Mouse (Mus musculus) kidney, embryonic 16.5 days (tissue): ENCODE measurements at regions not wholly inside any gene's neighbourhood (a gene's known extent, or its start where the extent isn't known, plus 50 kb on each side); places are given as distances from the start of the nearest gene placed in this dataset.
A peak's percentile ranks its signal among the peaks of the same experiment; 100 is the strongest.

Experiments used
- ATAC-seq: fragments of 200-750 bp; cut with Nextera tagmentation; 2 replicates; pipeline ENCODE4 v1.8.0; 2017; ENCODE audit warnings: moderate TSS enrichment; ENCODE audit not compliant: low FRiP score, low TSS enrichment
- H3K27ac ChIP-seq: fragments of 300-500 bp; sonication (generic); 2 replicates; pipeline ENCODE4 v1.5.1; 2014; ENCODE audit warnings: low read length
- H3K27me3 ChIP-seq: fragments of 300-500 bp; sonication (generic); 2 replicates; pipeline ENCODE4 v1.6.1; 2014; ENCODE audit warnings: low read length, control low read depth, mixed read lengths; ENCODE audit not compliant: insufficient read depth
- H3K36me3 ChIP-seq: fragments of 300-500 bp; sonication (generic); 2 replicates; pipeline ENCODE4 v1.6.1; 2014; ENCODE audit warnings: low read length, control low read depth, mixed read lengths; ENCODE audit not compliant: insufficient read depth
- H3K4me1 ChIP-seq: fragments of 300-500 bp; sonication (generic); 2 replicates; pipeline ENCODE4 v1.6.1; 2014; ENCODE audit warnings: low read length, control low read depth, mixed read lengths; ENCODE audit not compliant: insufficient read depth
- H3K4me2 ChIP-seq: fragments of 300-500 bp; sonication (generic); replicated peaks from 2 replicates; pipeline ENCODE4 v1.6.1; 2014; ENCODE audit warnings: low read depth, low read length
- H3K4me3 ChIP-seq: fragments of 300-500 bp; sonication (generic); 2 replicates; pipeline ENCODE4 v1.5.1; 2014; ENCODE audit warnings: mild to moderate bottlenecking, low read length
- H3K9ac ChIP-seq: fragments of 300-500 bp; sonication (generic); replicated peaks from 2 replicates; pipeline ENCODE4 v1.6.1; 2014; ENCODE audit warnings: low read length
- H3K9me3 ChIP-seq: fragments of 300-500 bp; sonication (generic); 2 replicates; pipeline ENCODE4 v1.6.1; 2016; ENCODE audit warnings: low read length, control low read depth
- WGBS: fragments of 180-500 bp; shearing (Covaris S2); extraction: QIAGEN DNeasy Blood & Tissue Kit; methylation state at CpG from one replicate; pipeline ENCODE4 v1.1.7; 2014; 5-methylcytosine and 5-hydroxymethylcytosine counted together

DNA sequence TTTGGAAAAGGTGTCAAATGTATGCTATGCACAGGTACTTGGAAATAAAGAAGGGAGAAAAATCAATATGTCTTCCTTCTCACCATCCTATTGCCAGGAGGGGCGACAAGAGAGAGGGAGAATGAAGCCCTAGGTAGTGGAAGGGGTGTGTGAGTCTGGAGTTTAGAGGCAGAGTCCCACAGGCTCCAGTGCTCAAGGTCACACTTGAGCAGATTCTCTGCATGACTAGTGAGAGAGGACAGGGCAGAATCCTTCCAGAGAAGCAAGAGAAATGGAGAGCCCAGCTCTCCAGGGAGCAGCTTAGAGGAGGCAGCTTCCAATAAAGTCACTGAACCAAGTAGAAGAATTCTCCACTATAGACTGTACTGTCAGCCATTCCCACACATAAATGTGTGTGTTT lies 261.9 kb downstream of the Qk start:
- ATAC-seq, result peak; percentile 76; the same call in 1 of the 2 replicates
- H3K9me3 ChIP-seq, result no peaks in the 10 kb centered on the region
- H3K4me1 ChIP-seq, result no peaks in the 10 kb centered on the region
- H3K9ac ChIP-seq, result no peak overlapping the region
- no peaks in the 10 kb centered on the region for H3K27me3 ChIP-seq
- no peaks in the 10 kb centered on the region for H3K36me3 ChIP-seq
- H3K4me3 ChIP-seq, result no peak overlapping the region
- no peak overlapping the region for H3K27ac ChIP-seq
- no peak overlapping the region for H3K4me2 ChIP-seq
- WGBS, result 47% methylated on average over 1 of the region's 1 CpGs

DNA sequence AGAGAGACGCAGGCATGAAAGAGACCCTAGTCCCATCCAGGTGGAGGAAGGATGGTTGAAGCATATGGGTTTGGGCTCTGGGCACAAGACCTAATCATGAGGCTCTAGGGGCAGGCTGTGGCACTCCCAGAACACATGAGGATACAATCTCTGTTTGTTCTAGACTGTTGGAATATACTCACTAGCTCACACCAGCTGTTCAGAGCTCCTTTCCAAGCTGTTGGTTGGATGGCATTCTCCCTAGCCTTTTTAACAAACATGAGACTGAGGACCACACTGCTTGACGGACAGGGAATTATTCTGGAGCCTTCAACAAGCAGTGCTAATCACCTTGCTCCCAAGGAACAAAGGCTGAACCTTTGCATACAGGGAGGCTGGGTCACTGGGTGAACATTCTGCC lies 263.6 kb downstream of the Qk start:
- no peak for ATAC-seq
- H3K4me1 ChIP-seq, result no peaks in the 10 kb centered on the region
- no peak overlapping the region for H3K27ac ChIP-seq
- H3K27me3 ChIP-seq, result no peaks in the 10 kb centered on the region
- no peaks in the 10 kb centered on the region for H3K9me3 ChIP-seq
- no peak overlapping the region for H3K9ac ChIP-seq
- H3K4me2 ChIP-seq, result no peak overlapping the region
- 93% methylated on average over 2 of the region's 2 CpGs for WGBS
- H3K36me3 ChIP-seq, result no peaks in the 10 kb centered on the region
- no peak overlapping the region for H3K4me3 ChIP-seq

DNA sequence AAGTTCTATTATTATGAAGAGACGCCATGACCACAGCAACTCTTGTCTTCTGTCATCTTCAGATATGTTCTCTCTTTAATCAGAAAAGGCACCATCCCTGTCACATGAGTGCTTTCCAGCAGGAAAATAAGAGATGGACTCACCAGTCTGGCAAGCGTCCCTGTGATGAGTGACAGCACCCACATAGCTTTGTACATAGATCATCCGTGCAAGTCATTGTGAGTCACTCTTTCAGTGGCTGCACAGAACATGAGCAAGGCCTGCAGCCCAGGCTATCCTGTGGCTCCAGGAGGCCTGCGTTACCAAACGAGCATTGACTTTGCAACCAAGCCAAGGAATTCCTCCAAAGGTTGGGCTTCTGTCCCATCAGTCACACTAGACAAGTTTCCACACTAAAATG lies 265.3 kb downstream of the Qk start:
- no peaks in the 10 kb centered on the region for H3K36me3 ChIP-seq
- H3K4me3 ChIP-seq, result no peak overlapping the region
- H3K4me1 ChIP-seq, result no peaks in the 10 kb centered on the region
- no peak for ATAC-seq
- H3K27ac ChIP-seq, result no peak overlapping the region
- H3K4me2 ChIP-seq, result no peak overlapping the region
- 76% methylated on average over 5 of the region's 5 CpGs for WGBS
- no peaks in the 10 kb centered on the region for H3K27me3 ChIP-seq
- no peak overlapping the region for H3K9ac ChIP-seq
- no peaks in the 10 kb centered on the region for H3K9me3 ChIP-seq

DNA sequence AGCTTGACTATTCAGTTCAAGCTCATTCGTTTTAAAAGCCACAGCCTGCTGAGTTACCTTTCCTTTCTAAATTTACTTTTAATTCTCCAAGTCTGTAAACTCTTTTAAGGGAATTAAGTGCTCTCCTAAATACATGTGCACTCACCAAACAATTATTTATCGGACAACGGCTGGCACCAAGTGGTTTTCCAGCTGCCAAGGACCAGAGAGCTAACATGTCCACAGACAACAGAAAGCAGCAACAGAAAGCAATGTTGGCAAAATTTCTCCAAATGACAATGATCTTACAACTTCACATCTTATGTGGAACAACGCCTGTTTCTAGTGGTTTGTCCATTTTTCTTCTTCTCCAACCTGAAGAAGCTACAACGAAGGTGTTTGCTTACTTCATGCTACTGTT lies 275.3 kb downstream of the Qk start:
- H3K27me3 ChIP-seq, result no peaks in the 10 kb centered on the region
- H3K36me3 ChIP-seq, result no peaks in the 10 kb centered on the region
- H3K27ac ChIP-seq, result no peak overlapping the region
- H3K9ac ChIP-seq, result no peak overlapping the region
- H3K4me2 ChIP-seq, result no peak overlapping the region
- 76% methylated on average over 5 of the region's 5 CpGs for WGBS
- ATAC-seq, result no peak
- H3K4me3 ChIP-seq, result no peak overlapping the region
- peaks cover 6% of the 10 kb centered on the region; the same call in 1 of the 2 replicates for H3K4me1 ChIP-seq
- no peaks in the 10 kb centered on the region for H3K9me3 ChIP-seq

DNA sequence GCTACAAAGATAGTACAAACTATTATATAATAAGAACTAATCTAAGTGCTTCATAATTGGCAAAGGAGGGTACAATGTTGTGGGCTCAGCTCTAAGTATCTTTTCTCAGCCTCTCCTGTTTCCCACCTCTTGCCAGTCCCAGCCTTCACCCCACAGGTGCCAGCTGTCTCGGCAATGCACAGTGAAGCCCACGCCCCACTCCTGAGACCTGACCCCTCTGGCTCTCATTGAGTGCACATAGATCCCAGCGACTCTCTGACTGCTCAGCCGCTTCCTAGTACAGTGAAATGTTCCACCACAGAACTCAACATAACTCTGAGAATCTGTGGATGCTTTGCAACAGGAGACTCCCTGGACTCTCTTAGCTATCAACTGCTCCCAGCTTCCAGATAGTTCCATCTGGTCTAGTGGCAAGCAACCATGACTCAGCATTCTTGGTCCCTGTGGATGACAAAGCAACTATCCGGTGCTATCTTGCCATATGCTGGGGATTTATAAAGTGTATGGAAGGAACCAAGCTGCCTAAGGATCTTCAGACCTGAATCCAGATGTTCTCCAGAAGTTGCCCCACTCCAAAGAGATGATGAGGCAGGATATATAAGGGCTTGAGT lies 277.5 kb downstream of the Qk start:
- H3K9me3 ChIP-seq, result no peaks in the 10 kb centered on the region
- H3K4me2 ChIP-seq, result no peak overlapping the region
- no peak overlapping the region for H3K27ac ChIP-seq
- WGBS, result 85% methylated on average over 5 of the region's 5 CpGs
- no peak overlapping the region for H3K9ac ChIP-seq
- no peak for ATAC-seq
- no peaks in the 10 kb centered on the region for H3K36me3 ChIP-seq
- no peak overlapping the region for H3K4me3 ChIP-seq
- no peaks in the 10 kb centered on the region for H3K27me3 ChIP-seq
- H3K4me1 ChIP-seq, result peaks cover 6% of the 10 kb centered on the region; the same call in 1 of the 2 replicates

DNA sequence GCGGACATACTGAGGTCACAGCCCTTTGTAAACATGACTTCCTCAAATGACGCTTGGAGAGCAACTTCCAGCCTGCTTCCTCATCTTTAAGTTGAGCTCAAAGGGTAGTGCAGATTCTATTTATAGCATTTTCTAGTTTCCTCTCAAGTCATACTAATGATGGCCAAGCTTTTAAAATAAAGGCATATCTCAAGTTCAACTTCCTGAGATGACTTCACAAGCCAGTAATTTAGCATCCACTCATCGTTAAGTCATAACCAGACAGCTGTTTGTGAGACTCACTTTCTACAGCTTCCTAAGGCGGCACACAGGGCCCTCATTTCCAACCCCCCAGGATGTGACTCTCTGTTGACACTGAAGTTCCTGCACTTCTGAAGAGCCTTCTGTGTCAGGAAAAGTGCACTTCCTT lies 278.7 kb downstream of the Qk start:
- H3K27ac ChIP-seq, result no peak overlapping the region; the same call in 1 of the 2 replicates
- ATAC-seq, result peak; percentile 49; the same call in 1 of the 2 replicates
- WGBS, result 57% methylated on average over 4 of the region's 4 CpGs

DNA sequence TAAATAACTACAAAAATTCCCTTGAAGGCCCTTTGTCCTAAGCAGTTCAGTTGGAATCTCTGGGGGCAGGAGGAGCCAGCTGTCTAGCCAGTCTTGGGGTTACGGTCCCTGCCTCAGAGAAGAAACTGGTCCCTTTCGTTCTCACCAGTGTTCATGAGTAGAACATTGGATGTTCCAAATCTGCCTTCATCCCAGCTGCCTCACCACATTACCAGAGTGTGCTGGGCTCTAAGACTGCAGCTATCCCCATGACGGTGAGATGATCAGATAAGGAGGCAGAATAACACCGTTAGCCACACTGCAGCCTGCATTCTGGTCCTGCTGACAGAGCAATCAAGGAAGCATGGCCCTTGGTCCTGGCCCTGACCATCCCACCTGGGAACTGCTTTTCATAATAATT lies 279.3 kb downstream of the Qk start:
- Histone ChIP-seq H3K27ac (peak overlapping the region; percentile 21; the same call in 1 of the 2 replicates), H3K4me3 (no peak overlapping the region), H3K9ac (no peak overlapping the region), H3K9me3 (no peaks in the 10 kb centered on the region), H3K4me2 (no peak overlapping the region), H3K27me3 (no peaks in the 10 kb centered on the region), H3K4me1 (peaks cover 6% of the 10 kb centered on the region; the same call in 1 of the 2 replicates), H3K36me3 (no peaks in the 10 kb centered on the region)
- ATAC-seq, result no peak
- 49% methylated on average over 4 of the region's 4 CpGs for WGBS

More for the DNA sequence above, 278.7 kb downstream of the Qk start:
- Histone ChIP-seq H3K36me3 (no peaks in the 10 kb centered on the region), H3K27me3 (no peaks in the 10 kb centered on the region), H3K4me3 (no peak overlapping the region), H3K9ac (no peak overlapping the region), H3K4me1 (peaks cover 6% of the 10 kb centered on the region; the same call in 1 of the 2 replicates), H3K4me2 (no peak overlapping the region), H3K9me3 (no peaks in the 10 kb centered on the region)

DNA sequence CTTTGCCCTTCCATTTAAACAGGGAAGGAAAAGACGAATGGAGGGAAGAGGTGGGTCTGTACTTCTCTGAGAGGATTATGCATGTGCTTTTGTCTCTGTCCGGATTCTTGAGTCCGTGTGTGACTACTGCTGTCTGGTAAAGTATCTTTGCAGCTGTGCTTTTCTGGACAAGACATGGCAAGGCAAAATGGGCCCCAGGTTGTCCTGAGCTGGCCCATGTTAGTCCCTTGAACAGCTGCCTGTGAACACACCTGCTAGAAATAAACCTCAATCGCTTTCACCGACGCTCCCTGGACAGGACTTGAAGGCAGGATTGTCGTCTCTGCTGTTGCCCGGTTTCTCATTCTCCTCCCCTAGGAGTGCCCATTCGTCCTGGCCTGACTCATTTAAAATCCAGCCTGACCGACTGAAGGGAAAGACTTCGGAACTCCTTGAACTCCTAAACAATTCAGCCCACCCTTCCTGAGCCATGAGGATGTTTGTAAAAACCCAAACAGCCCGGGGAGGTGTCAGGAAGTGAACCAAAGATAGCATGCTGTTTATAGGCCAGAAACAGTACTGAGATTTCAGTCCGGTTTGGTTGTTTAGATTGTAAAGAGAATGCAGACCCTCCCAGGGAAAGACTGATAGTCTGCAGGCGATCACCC lies 281.7 kb downstream of the Qk start:
- no peak overlapping the region for H3K4me2 ChIP-seq
- no peaks in the 10 kb centered on the region for H3K27me3 ChIP-seq
- H3K9ac ChIP-seq, result no peak overlapping the region
- H3K36me3 ChIP-seq, result no peaks in the 10 kb centered on the region
- H3K4me1 ChIP-seq, result peaks cover 6% of the 10 kb centered on the region; the same call in 1 of the 2 replicates
- H3K4me3 ChIP-seq, result no peak overlapping the region
- no peak for ATAC-seq
- H3K27ac ChIP-seq, result no peak overlapping the region
- 54% methylated on average over 14 of the region's 14 CpGs for WGBS
- no peaks in the 10 kb centered on the region for H3K9me3 ChIP-seq

DNA sequence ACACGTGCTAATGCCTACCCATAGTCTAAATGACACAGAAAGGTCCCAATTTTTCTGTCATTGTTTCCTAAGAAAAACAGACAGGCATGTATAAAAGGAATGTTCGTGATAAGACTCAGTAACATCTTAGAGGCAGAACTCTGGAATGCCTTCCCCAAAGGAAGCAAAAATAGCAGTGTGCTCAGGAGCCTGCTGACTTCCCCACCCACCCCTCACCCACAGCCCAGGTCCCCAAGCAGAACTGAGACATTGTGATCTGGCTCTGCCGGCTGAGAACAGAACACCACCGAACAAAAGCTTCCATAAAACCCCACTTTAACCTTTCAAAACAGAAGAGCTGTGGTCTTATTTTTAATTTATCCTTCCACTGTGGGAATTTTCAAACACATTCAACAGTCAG lies 286.1 kb downstream of the Qk start:
- no peak overlapping the region for H3K27ac ChIP-seq
- no peak overlapping the region for H3K4me2 ChIP-seq
- H3K9me3 ChIP-seq, result no peaks in the 10 kb centered on the region
- no peaks in the 10 kb centered on the region for H3K27me3 ChIP-seq
- ATAC-seq, result no peak
- H3K4me3 ChIP-seq, result no peak overlapping the region
- H3K36me3 ChIP-seq, result no peaks in the 10 kb centered on the region
- WGBS, result 64% methylated on average over 4 of the region's 4 CpGs
- H3K4me1 ChIP-seq, result no peaks in the 10 kb centered on the region
- H3K9ac ChIP-seq, result no peak overlapping the region

DNA sequence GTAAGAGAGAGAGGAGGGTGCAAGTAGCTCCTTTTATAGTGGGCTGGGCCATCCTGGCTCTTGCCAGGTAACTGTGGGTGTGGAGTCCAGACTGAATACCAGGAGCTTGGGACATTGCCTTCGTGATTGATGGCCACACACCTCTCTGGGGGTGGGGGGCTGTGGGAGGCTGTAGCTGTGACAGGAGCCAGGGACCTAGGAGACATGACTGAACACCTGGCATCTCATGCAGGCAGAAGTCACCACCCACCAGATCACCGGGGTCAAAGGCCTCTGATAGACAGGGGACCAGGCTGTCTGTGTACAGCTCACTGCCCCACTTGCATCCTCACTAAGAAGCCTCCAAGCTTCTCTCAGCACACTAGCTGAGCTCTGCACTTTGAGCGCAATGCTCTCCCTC lies 288.6 kb downstream of the Qk start:
- Histone ChIP-seq H3K9me3 (no peaks in the 10 kb centered on the region), H3K27me3 (no peaks in the 10 kb centered on the region), H3K4me3 (no peak overlapping the region), H3K27ac (no peak overlapping the region), H3K9ac (no peak overlapping the region), H3K36me3 (no peaks in the 10 kb centered on the region), H3K4me1 (no peaks in the 10 kb centered on the region), H3K4me2 (no peak overlapping the region)
- 74% methylated on average over 3 of the region's 3 CpGs for WGBS
- ATAC-seq, result no peak
